Mouse (Mus musculus) left cerebral cortex, adult 18-20 months (tissue): ENCODE results near the gene Eps8. TPM values are rescaled to one million over a fixed set of nuclear protein-coding genes. Genes with fewer than 3 reads are reported as not detected.

ENCODE experiments used
- DNase-seq, 2 experiments: peaks; one replicate each; pipeline ENCODE4 v3.0.0; 2021 to 2022; ENCODE audit warnings: low spot score in 2 of 2, mixed read lengths in 1 of 2
- long read RNA-seq, 2 experiments: library from polyadenylated mRNA; stranded (forward); transcript quantifications; one replicate each; pipeline ENCODE4 v2.0.0; 2021
- total RNA-seq, 2 experiments: library from RNA; stranded (reverse); gene quantifications; 2 replicates each; pipeline ENCODE4 v1.2.3; 2021

The Eps8 gene
- 10 to 100 TPM; 25.8 to 31.3 TPM for total RNA-seq
- long read RNA-seq, experiment 1, full-length matches to known transcripts = 37 of 52 reads
- long read RNA-seq, experiment 1, partial matches to known transcripts = 5 of 52 reads
- long read RNA-seq, experiment 1, other reads (novel, unspliced or antisense) = 10 of 52 reads
- long read RNA-seq, experiment 2, full-length matches to known transcripts = 14 of 25 reads
- long read RNA-seq, experiment 2, partial matches to known transcripts = 6 of 25 reads
- long read RNA-seq, experiment 2, other reads (novel, unspliced or antisense) = 5 of 25 reads

- DNase-seq = no peak
Observed at GRCm38 (mm10) chr6:137654776-137655175, at the start of gene Eps8. Eps8 (minus strand) TSS chr6:137654876.

- no peak for DNase-seq
Observed at GRCm38 (mm10) chr6:137703431-137703830, 48.8 kb upstream of the Eps8 start.

- no peak for DNase-seq
Observed at GRCm38 (mm10) chr6:137702918-137703317, 48.2 kb upstream of the Eps8 start.

- DNase-seq = no peak
Observed at GRCm38 (mm10) chr6:137702186-137702585, 47.5 kb upstream of the Eps8 start.

- DNase-seq = no peak
Observed at GRCm38 (mm10) chr6:137699434-137699833, 44.8 kb upstream of the Eps8 start.

- no peak for DNase-seq
Observed at GRCm38 (mm10) chr6:137696445-137697204, 41.9 kb upstream of the Eps8 start.

GRCm38 (mm10) chr6:137695046-137695445 is 40.4 kb upstream of the Eps8 start:
- DNase-seq = no peak

GRCm38 (mm10) chr6:137694310-137694709 is 39.6 kb upstream of the Eps8 start:
- no peak for DNase-seq

GRCm38 (mm10) chr6:137690550-137691119 is 36.0 kb upstream of the Eps8 start:
- no peak for DNase-seq

GRCm38 (mm10) chr6:137688506-137689105 is 33.9 kb upstream of the Eps8 start:
- no peak for DNase-seq

GRCm38 (mm10) chr6:137688079-137688478 is 33.4 kb upstream of the Eps8 start:
- DNase-seq = no peak

GRCm38 (mm10) chr6:137687667-137688066 is 33.0 kb upstream of the Eps8 start:
- no peak for DNase-seq

- no peak for DNase-seq
Observed at GRCm38 (mm10) chr6:137682629-137683028, 28.0 kb upstream of the Eps8 start.

- no peak for DNase-seq
Observed at GRCm38 (mm10) chr6:137681000-137681399, 26.3 kb upstream of the Eps8 start.

GRCm38 (mm10) chr6:137676581-137676980 is 21.9 kb upstream of the Eps8 start:
- no peak for DNase-seq

- DNase-seq = no peak
Observed at GRCm38 (mm10) chr6:137675556-137675955, 20.9 kb upstream of the Eps8 start.

GRCm38 (mm10) chr6:137673301-137673700 is 18.6 kb upstream of the Eps8 start:
- no peak for DNase-seq

GRCm38 (mm10) chr6:137671561-137671960 is 16.9 kb upstream of the Eps8 start:
- DNase-seq = no peak

GRCm38 (mm10) chr6:137670820-137671219 is 16.1 kb upstream of the Eps8 start:
- DNase-seq = no peak

GRCm38 (mm10) chr6:137669876-137670275 is 15.2 kb upstream of the Eps8 start:
- DNase-seq = no peak

GRCm38 (mm10) chr6:137669433-137669832 is 14.8 kb upstream of the Eps8 start:
- no peak for DNase-seq

- no peak for DNase-seq
Observed at GRCm38 (mm10) chr6:137668331-137668730, 13.7 kb upstream of the Eps8 start.
